Mouse (Mus musculus): ENCODE measurements around the gene Gpr176. TPM values are rescaled to one million over a fixed set of nuclear protein-coding genes. Genes with fewer than 3 reads are reported as not detected.

The Gpr176 gene
- polyA plus RNA-seq, 1 experiment from 2014 or later = 0.57 TPM

DNA sequence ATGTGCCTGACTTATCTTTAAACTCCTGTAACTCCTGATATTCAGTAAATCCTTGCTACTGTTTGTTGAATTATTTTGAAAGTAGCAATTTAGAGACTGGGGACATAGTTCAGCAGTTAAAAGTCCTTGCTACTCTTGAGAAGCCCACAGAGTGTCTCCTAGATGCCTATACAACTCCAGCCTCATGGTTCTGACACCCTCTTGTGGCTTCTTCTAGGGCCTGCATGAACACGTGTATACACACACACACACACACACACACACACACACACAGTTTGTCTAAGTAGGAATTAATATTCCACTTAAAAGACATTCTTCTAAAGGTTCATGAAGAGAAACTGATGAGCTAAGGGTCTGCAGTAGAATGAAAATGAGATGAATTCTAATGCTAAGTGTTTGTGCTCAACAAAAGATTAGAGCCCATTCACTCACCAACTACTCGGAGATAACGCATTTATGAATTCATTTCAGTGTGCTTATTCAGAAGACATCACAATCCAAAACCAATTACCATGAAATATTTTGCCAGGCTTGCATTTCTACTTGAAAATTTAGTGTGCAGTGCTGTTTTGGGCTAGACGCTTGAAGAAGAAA lies 144.6 kb downstream of the Gpr176 start:
- Histone ChIP-seq H3K9me3 (ENCODE audit: control insufficient read depth) (no peaks in the 10 kb centered on the region), H3K9ac (ENCODE audit: low read depth, low read length) (no peak overlapping the region), H3K36me3 (ENCODE audit: control insufficient read depth, insufficient read depth) (no peaks in the 10 kb centered on the region), H3K27ac (ENCODE audit: low read depth, low read length) (no peak overlapping the region), H3K27me3 (replicated peaks; ENCODE audit: control insufficient read depth, insufficient read depth, low read length) (no peaks in the 10 kb centered on the region), H3K4me1 (replicated peaks; ENCODE audit: control insufficient read depth, insufficient read depth, low read length) (no peaks in the 10 kb centered on the region), H3K4me3 (ENCODE audit: low read depth, low read length) (no peak overlapping the region), H3K4me2 (replicated peaks; ENCODE audit: low read depth) (no peak overlapping the region)
- TF ChIP-seq CTCF (IDR thresholded peaks at IDR 0.05; ENCODE audit: low read depth) = no peak
- no peak for ATAC-seq
- 90% methylated on average over 4 of the region's 4 CpGs for WGBS

Small RNA genes lying within 50 kb of the gene (microRNA-seq; reads per million reads assigned to microRNA genes)
- not detected for gene Gm22800

Other genes with a start within 250 kb of the Gpr176 start
- 0.13 and 0.31 TPM in 2 replicates for gene Fsip1, start 116.5 kb downstream of the Gpr176 start, polyA plus RNA-seq (2015; fragmentation: Nextera tagmentation; extraction: Ambion mirVana)
- gene Eif2ak4, start 15.2 kb upstream of the Gpr176 start, polyA plus RNA-seq (2015; fragmentation: Nextera tagmentation; extraction: Ambion mirVana) = 3.7 and 3.8 TPM in 2 replicates
- gene Srp14, start 106.3 kb upstream of the Gpr176 start, polyA plus RNA-seq (2015; fragmentation: Nextera tagmentation; extraction: Ambion mirVana) = 164 and 168 TPM in 2 replicates
- gene Bmf, start 176.3 kb upstream of the Gpr176 start, polyA plus RNA-seq (2015; fragmentation: Nextera tagmentation; extraction: Ambion mirVana) = 1.4 and 1.7 TPM in 2 replicates
- gene Bub1b, start 224.8 kb upstream of the Gpr176 start, polyA plus RNA-seq (2015; fragmentation: Nextera tagmentation; extraction: Ambion mirVana) = 8.9 and 9.9 TPM in 2 replicates